Mouse (Mus musculus) neural tube, embryonic 12.5 days (tissue): ENCODE data around the gene Muc13. TPM values are rescaled to one million over a fixed set of nuclear protein-coding genes. Genes with fewer than 3 reads are reported as not detected.

Source experiments
- ATAC-seq: fragments of 200-750 bp; cut with Nextera tagmentation; 2 replicates; pipeline ENCODE4 v1.8.0; 2017; ENCODE audit warnings: low read depth, mild to moderate bottlenecking, moderate TSS enrichment, moderate library complexity; ENCODE audit not compliant: low FRiP score
- H3K27ac ChIP-seq: fragments of 300-500 bp; sonication (generic); 2 replicates; pipeline ENCODE4 v1.5.1; 2016
- H3K27me3 ChIP-seq: fragments of 300-500 bp; sonication (generic); replicated peaks from 2 replicates; pipeline ENCODE4 v1.6.1; 2016; ENCODE audit warnings: mild to moderate bottlenecking
- H3K36me3 ChIP-seq: fragments of 300-500 bp; sonication (generic); 2 replicates; pipeline ENCODE4 v1.6.1; 2016; ENCODE audit warnings: mild to moderate bottlenecking
- H3K4me1 ChIP-seq: fragments of 300-500 bp; sonication (generic); 2 replicates; pipeline ENCODE4 v1.6.1; 2016
- H3K4me2 ChIP-seq: fragments of 300-500 bp; sonication (generic); replicated peaks from 2 replicates; pipeline ENCODE4 v1.6.1; 2016; ENCODE audit warnings: mild to moderate bottlenecking
- H3K4me3 ChIP-seq: fragments of 300-500 bp; sonication (generic); 2 replicates; pipeline ENCODE4 v1.5.1; 2016
- H3K9ac ChIP-seq: fragments of 300-500 bp; sonication (generic); 2 replicates; pipeline ENCODE4 v1.6.1; 2016; ENCODE audit warnings: mild to moderate bottlenecking
- H3K9me3 ChIP-seq: fragments of 300-500 bp; sonication (generic); 2 replicates; pipeline ENCODE4 v1.6.1; 2016; ENCODE audit warnings: mild to moderate bottlenecking
- WGBS: fragments of 180-500 bp; shearing (Covaris S2); methylation state at CpG from one replicate; pipeline ENCODE4 v1.1.7; 2016; 5-methylcytosine and 5-hydroxymethylcytosine counted together
- polyA plus RNA-seq: library from polyadenylated mRNA; unstranded; fragments of >200 nt; fragmentation: Nextera tagmentation; extraction: Ambion mirVana; gene quantifications from 2 replicates; pipeline ENCODE4 v1.2.1, GENCODE M21; 2016

Muc13 gene
- polyA plus RNA-seq, 1 experiment from 2014 or later = 0.16 TPM

DNA sequence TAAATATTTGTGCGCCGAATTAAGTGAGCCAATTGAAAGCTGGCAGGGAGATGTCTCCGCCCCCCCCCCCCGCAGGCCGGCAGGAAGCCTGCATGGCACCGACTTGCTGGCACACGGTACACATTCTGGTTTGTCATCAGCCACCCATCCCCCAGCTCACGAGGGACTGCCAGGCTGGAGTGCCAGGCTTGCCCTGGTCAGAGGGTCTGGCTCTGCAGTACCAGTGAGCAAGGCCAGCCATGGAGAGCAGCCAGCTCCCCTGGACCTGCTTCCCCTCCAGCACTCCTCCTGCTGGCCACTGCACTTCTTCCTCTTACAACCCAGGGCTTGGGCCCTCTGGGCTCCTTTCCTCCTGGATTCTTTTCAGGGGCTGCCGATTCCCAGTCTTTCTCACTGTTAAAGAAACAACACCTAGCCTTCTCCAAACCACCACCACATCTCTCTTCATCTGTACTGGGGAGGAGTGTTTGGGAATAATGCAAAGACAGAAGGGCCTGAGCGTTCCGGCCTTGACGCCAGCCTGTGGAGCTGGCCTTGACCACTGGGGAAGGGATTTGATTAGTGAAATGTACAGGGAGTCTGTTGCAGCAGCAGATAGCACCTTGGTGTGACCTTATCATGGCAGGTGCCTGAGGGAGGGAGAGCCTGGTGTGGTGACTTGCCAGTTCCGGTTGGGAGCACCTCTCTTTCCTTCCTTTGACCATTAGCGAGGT lies 66.3 kb downstream of the Muc13 start:
- H3K4me2 ChIP-seq = peak overlapping the region; percentile 38
- no peak overlapping the region for H3K4me3 ChIP-seq
- H3K9ac ChIP-seq = no peak overlapping the region
- H3K27me3 ChIP-seq = no peaks in the 10 kb centered on the region
- no peaks in the 10 kb centered on the region for H3K9me3 ChIP-seq
- H3K27ac ChIP-seq = no peak overlapping the region
- peak; percentile 63; the same call in 1 of the 2 replicates for ATAC-seq
- 49% methylated on average over 14 of the region's 14 CpGs for WGBS
- H3K4me1 ChIP-seq = peaks cover 7% of the 10 kb centered on the region
- no peaks in the 10 kb centered on the region for H3K36me3 ChIP-seq

DNA sequence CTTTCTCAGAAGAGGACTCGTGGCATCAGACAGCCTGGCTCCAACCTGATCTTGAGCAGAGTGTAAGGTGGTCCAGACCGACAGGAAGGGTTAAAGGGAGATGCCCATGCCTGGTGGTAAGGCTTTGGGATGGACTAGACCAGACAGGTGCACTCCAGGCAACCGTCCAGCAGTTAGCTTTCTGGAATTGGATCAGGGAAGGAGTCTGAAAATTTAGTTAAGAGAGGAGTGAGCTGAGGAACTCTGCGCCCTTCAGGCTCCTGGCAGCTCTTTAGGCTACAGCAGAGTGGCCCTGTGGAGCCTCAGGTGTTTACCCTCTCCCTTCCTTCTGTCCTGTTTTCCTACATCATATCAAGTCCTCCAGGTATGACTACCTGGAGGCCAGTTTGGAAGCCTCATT lies 68.6 kb downstream of the Muc13 start:
- WGBS = 82% methylated on average over 4 of the region's 4 CpGs
- peaks cover 7% of the 10 kb centered on the region for H3K4me1 ChIP-seq
- H3K9ac ChIP-seq = no peak overlapping the region
- no peaks in the 10 kb centered on the region for H3K36me3 ChIP-seq
- H3K27ac ChIP-seq = no peak overlapping the region
- H3K4me2 ChIP-seq = no peak overlapping the region
- no peak for ATAC-seq
- H3K27me3 ChIP-seq = no peaks in the 10 kb centered on the region
- H3K4me3 ChIP-seq = no peak overlapping the region
- no peaks in the 10 kb centered on the region for H3K9me3 ChIP-seq

DNA sequence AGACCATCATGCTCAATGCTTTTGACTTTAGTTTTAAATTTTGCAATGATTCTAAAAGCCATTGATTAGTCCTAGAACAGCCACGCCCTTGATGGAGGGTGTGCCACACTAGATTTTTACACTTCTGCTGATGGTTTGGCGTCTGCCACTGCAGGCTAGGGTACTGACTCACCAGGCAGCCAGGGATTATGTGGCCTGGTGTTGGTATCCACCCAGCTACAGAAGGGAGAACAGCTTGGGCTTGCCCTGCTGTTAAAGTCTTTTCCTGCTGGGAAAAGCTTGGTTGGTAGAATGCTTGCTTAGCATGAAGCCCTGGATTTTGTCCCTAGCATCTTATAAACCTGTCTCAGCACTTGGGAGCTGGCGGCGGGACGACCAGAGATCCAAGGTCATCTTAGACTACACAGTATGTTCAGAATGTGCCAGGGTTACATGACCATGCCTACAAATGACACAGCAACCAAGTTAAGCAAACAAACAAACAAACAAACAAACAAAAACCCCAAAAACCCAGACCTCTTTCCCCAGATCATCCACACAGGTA lies 69.4 kb downstream of the Muc13 start:
- Histone ChIP-seq H3K4me2 (no peak overlapping the region), H3K36me3 (no peaks in the 10 kb centered on the region), H3K4me3 (no peak overlapping the region), H3K9ac (no peak overlapping the region), H3K4me1 (peaks cover 7% of the 10 kb centered on the region), H3K27me3 (no peaks in the 10 kb centered on the region), H3K9me3 (no peaks in the 10 kb centered on the region), H3K27ac (no peak overlapping the region)
- no peak for ATAC-seq
- 83% methylated on average over 5 of the region's 5 CpGs for WGBS

Other genes starting within 250 kb of the Muc13 start
- 19.9 TPM in 2 replicates for gene Heg1, start 109.7 kb upstream of the Muc13 start, polyA plus RNA-seq
- 31.2 and 31.5 TPM in 2 replicates for gene Itgb5, start 35.6 kb downstream of the Muc13 start, polyA plus RNA-seq
- 36.8 and 38.2 TPM in 2 replicates for gene Umps, start 173.0 kb downstream of the Muc13 start, polyA plus RNA-seq